Mouse (Mus musculus) midbrain, embryonic 10.5 days (tissue): ENCODE data around the gene Gm26620. TPM values are rescaled to one million over a fixed set of nuclear protein-coding genes. Genes with fewer than 3 reads are reported as not detected.

Experiments used
- DNase-seq: peaks from one replicate; pipeline ENCODE4 v3.0.0-alpha.2; 2017; ENCODE audit warnings: low spot score
- H3K27ac ChIP-seq: fragments of 300-500 bp; sonication (generic); replicated peaks from 2 replicates; pipeline ENCODE4 v1.5.1; 2016; ENCODE audit warnings: mild to moderate bottlenecking
- H3K27me3 ChIP-seq: fragments of 300-500 bp; sonication (generic); 2 replicates; pipeline ENCODE4 v1.6.1; 2016; ENCODE audit warnings: low read depth, mild to moderate bottlenecking; ENCODE audit not compliant: poor library complexity, severe bottlenecking
- H3K36me3 ChIP-seq: fragments of 300-500 bp; sonication (generic); 2 replicates; pipeline ENCODE4 v1.6.1; 2016; ENCODE audit warnings: mild to moderate bottlenecking, moderate library complexity
- H3K4me1 ChIP-seq: fragments of 300-500 bp; sonication (generic); 2 replicates; pipeline ENCODE4 v1.6.1; 2016
- H3K4me3 ChIP-seq: fragments of 300-500 bp; sonication (generic); 2 replicates; pipeline ENCODE4 v1.5.1; 2016; ENCODE audit warnings: mild to moderate bottlenecking, moderate library complexity
- H3K9me3 ChIP-seq: fragments of 300-500 bp; sonication (generic); replicated peaks from 2 replicates; pipeline ENCODE4 v1.6.1; 2016; ENCODE audit warnings: mild to moderate bottlenecking
- WGBS: fragments of 180-500 bp; shearing (Covaris S2); methylation state at CpG from one replicate; pipeline ENCODE4 v1.1.7; 2016; 5-methylcytosine and 5-hydroxymethylcytosine counted together
- polyA plus RNA-seq: library from polyadenylated mRNA; unstranded; fragments of >200 nt; fragmentation: Nextera tagmentation; extraction: Ambion mirVana; gene quantifications from 2 replicates; pipeline ENCODE4 v1.2.1, GENCODE M21; 2016

Gene Gm26620
- polyA plus RNA-seq, 1 experiment from 2014 or later = 0.38 TPM

DNA sequence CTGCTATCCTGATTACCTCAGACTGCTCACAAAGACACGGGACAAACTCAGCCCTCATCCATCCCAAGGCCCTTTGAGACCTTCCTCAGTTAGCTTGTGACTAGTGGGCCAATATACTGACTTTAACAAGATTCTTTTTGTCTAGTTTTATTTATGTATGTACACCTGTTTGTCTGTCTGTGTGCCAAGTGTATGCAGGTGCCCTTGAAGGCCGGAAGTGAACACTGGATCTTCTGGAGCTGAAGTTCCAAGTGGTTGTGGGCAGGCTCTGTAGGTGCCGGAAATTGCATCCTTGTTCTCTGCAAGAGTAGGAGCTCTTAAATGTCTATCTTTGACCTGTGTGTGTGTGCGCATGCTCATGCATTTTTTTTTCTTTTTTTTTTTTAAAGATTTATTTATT, 44.4 kb downstream of the Gm26620 start:
- WGBS = 86% methylated on average over 4 of the region's 4 CpGs
- no peaks in the 10 kb centered on the region for H3K4me1 ChIP-seq
- H3K27me3 ChIP-seq = no peaks in the 10 kb centered on the region

DNA sequence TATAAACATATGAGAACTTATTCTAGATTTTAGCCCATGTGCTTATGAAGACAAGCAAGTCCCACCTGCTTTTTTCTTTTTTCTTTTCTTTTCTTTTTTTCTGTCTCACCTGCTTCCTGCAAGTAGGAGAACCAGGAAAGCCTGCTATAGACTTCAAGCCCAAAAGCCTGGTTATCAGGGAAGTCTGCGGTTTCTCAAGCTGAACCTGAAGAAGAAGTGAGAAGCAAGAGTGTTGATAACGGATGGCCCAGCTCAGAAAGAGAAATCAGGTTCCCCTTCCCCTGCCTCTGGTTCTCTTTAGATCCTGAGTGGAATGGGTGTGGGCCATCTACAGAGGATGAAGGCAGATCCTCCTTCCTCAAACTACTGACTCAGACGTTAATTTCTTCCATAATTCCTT, 47.2 kb downstream of the Gm26620 start:
- no peaks in the 10 kb centered on the region for H3K9me3 ChIP-seq
- no peak for DNase-seq
- 77% methylated on average over 3 of the region's 3 CpGs for WGBS

More for the DNA sequence above, 44.4 kb downstream of the Gm26620 start:
- no peak overlapping the region for H3K4me3 ChIP-seq
- H3K27ac ChIP-seq = no peak overlapping the region
- H3K36me3 ChIP-seq = no peaks in the 10 kb centered on the region
- H3K9me3 ChIP-seq = no peaks in the 10 kb centered on the region
- DNase-seq = no peak

GRCm38 (mm10) chr1:170933386-170933920, 48.6 kb downstream of the Gm26620 start:
- Histone ChIP-seq H3K27me3 (no peaks in the 10 kb centered on the region), H3K4me1 (no peaks in the 10 kb centered on the region), H3K27ac (no peak overlapping the region), H3K36me3 (no peaks in the 10 kb centered on the region), H3K9me3 (no peaks in the 10 kb centered on the region), H3K4me3 (no peak overlapping the region)
- 76% methylated on average over 6 of the region's 6 CpGs for WGBS
- DNase-seq = no peak

More for the DNA sequence above, 47.2 kb downstream of the Gm26620 start:
- no peaks in the 10 kb centered on the region for H3K4me1 ChIP-seq
- H3K27me3 ChIP-seq = no peaks in the 10 kb centered on the region
- H3K36me3 ChIP-seq = no peaks in the 10 kb centered on the region
- no peak overlapping the region for H3K27ac ChIP-seq
- H3K4me3 ChIP-seq = no peak overlapping the region

GRCm38 (mm10) chr1:170933940-170934339, 49.1 kb downstream of the Gm26620 start:
- no peaks in the 10 kb centered on the region for H3K9me3 ChIP-seq
- 86% methylated on average over 1 of the region's 1 CpGs for WGBS
- H3K27me3 ChIP-seq = no peaks in the 10 kb centered on the region
- no peak overlapping the region for H3K4me3 ChIP-seq
- H3K4me1 ChIP-seq = no peaks in the 10 kb centered on the region
- H3K36me3 ChIP-seq = no peaks in the 10 kb centered on the region
- H3K27ac ChIP-seq = no peak overlapping the region
- DNase-seq = no peak

GRCm38 (mm10) chr1:170934383-170934782, 49.5 kb downstream of the Gm26620 start:
- no peak overlapping the region for H3K27ac ChIP-seq
- H3K9me3 ChIP-seq = no peaks in the 10 kb centered on the region
- WGBS = 84% methylated on average over 2 of the region's 2 CpGs
- H3K27me3 ChIP-seq = no peaks in the 10 kb centered on the region
- H3K4me1 ChIP-seq = no peaks in the 10 kb centered on the region
- no peak for DNase-seq
- no peaks in the 10 kb centered on the region for H3K36me3 ChIP-seq
- H3K4me3 ChIP-seq = no peak overlapping the region

Other genes starting within 250 kb of the Gm26620 start
- gene Olfml2b, start 240.5 kb upstream of the Gm26620 start, polyA plus RNA-seq = 6.1 and 7.6 TPM in 2 replicates
- 7.5 and 9.2 TPM in 2 replicates for gene Atf6, start 17.3 kb upstream of the Gm26620 start, polyA plus RNA-seq
- gene Dusp12, start 475 bp downstream of the Gm26620 start, polyA plus RNA-seq = 30.0 and 30.5 TPM in 2 replicates
- 0.14 TPM in 1 of 2 replicates, not detected in the other for gene Fcrlb, start 27.9 kb downstream of the Gm26620 start, polyA plus RNA-seq
- not detected in 2 replicates for gene Fcrla, start 42.5 kb downstream of the Gm26620 start, polyA plus RNA-seq
- gene Fcgr2b, start 91.5 kb downstream of the Gm26620 start, polyA plus RNA-seq = 0.40 TPM in 1 of 2 replicates, not detected in the other
- 0.25 TPM in 1 of 2 replicates, not detected in the other for gene Fcgr4, start 133.9 kb downstream of the Gm26620 start, polyA plus RNA-seq
- gene Fcgr3, start 179.9 kb downstream of the Gm26620 start, polyA plus RNA-seq = 5.5 and 7.8 TPM in 2 replicates
- 2.8 and 2.9 TPM in 2 replicates for gene Cfap126, start 228.9 kb downstream of the Gm26620 start, polyA plus RNA-seq